Mouse (Mus musculus): ENCODE results near the gene Ntn1.

DNA sequence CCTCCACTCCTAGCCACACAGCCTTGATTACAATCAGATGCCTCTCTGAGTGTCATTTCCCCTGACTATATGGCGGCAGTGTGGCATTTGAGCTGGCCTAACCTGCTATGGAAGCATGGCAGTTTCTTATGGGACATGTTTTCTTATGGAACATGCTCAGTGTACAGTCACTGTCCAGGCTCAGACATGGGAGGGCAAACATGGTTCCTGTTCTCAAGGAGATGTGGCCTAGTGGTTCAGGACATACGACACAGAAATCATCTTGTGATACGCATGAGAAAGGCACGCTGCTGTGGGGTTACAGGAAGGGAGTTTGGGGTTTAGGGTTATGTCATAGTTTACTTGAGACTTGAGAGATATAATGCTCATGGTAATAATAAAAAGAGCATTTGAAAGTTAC, 35.0 kb upstream of the Ntn1 start:
- TF ChIP-seq CTCF (conservative IDR thresholded peaks at IDR 0.05; ENCODE audit: insufficient read depth, insufficient read length, low read depth, low read length) (no peak), POLR2A (IDR thresholded peaks at IDR 0.05; ENCODE audit: low read depth, low read length) (no peak)

Data from kidney, adult 2 months (tissue).